Mouse (Mus musculus): ENCODE data around the gene Dmrtc2. TPM values are rescaled to one million over a fixed set of nuclear protein-coding genes. Genes with fewer than 3 reads are reported as not detected.
A peak's percentile ranks its signal among the peaks of the same experiment; 100 is the strongest.

The Dmrtc2 gene
- polyA plus RNA-seq, 1 experiment: not detected

- Histone ChIP-seq H3ac (ENCODE audit: control insufficient read depth, insufficient read length, low read depth) (peak overlapping the region; percentile 85), H3K36me3 (ENCODE audit: control insufficient read depth, insufficient read depth) (peaks cover 7% of the 10 kb centered on the region), H3K79me3 (ENCODE audit: low read depth) (peaks cover 12% of the 10 kb centered on the region), H3K27me3 (ENCODE audit: control insufficient read depth, insufficient read depth, insufficient read length) (no peaks in the 10 kb centered on the region), H3K79me2 (ENCODE audit: control insufficient read depth, insufficient read depth) (peaks cover 30% of the 10 kb centered on the region), H3K4me3 (ENCODE audit: insufficient read depth, poor library complexity, severe bottlenecking) (peak overlapping the region; percentile 60)
- TF ChIP-seq CEBPB (IDR thresholded peaks at IDR 0.05; ENCODE audit: low read depth) (peak; percentile 58), MAX (IDR thresholded peaks at IDR 0.05) (peak; percentile 80), FOSL1 (IDR thresholded peaks at IDR 0.05; ENCODE audit: insufficient read depth, low read length, poor library complexity, severe bottlenecking) (no peak), USF1 (IDR thresholded peaks at IDR 0.05; ENCODE audit: low read depth) (no peak), MYOG (IDR thresholded peaks at IDR 0.05; ENCODE audit: control insufficient read depth, extremely low read depth, insufficient read length) (no peak), CTCF (IDR thresholded peaks at IDR 0.05; ENCODE audit: control insufficient read depth, insufficient read depth, insufficient read length) (no peak), MYOD1 (IDR thresholded peaks at IDR 0.05; ENCODE audit: control insufficient read depth, insufficient read length, low read depth) (no peak)
Measured at GRCm38 (mm10) chr7:24904070-24904483, 34.2 kb downstream of the Dmrtc2 start.

GRCm38 (mm10) chr7:24904936-24905335, 35.1 kb downstream of the Dmrtc2 start:
- H3K4me3 ChIP-seq (ENCODE audit: insufficient read depth, poor library complexity, severe bottlenecking): peak overlapping the region; percentile 60
- H3ac ChIP-seq (ENCODE audit: control insufficient read depth, insufficient read length, low read depth): peak overlapping the region; percentile 34
- peaks cover 30% of the 10 kb centered on the region for H3K79me2 ChIP-seq (ENCODE audit: control insufficient read depth, insufficient read depth)
- peaks cover 7% of the 10 kb centered on the region for H3K36me3 ChIP-seq (ENCODE audit: control insufficient read depth, insufficient read depth)
- no peak for TF ChIP-seq MYOD1 (IDR thresholded peaks at IDR 0.05; ENCODE audit: control insufficient read depth, insufficient read length, low read depth)
- TF ChIP-seq CEBPB (IDR thresholded peaks at IDR 0.05; ENCODE audit: low read depth): no peak
- TF ChIP-seq FOSL1 (IDR thresholded peaks at IDR 0.05; ENCODE audit: insufficient read depth, low read length, poor library complexity, severe bottlenecking): no peak
- peak; percentile 3 for TF ChIP-seq CTCF (IDR thresholded peaks at IDR 0.05; ENCODE audit: control insufficient read depth, insufficient read depth, insufficient read length)
- H3K27me3 ChIP-seq (ENCODE audit: control insufficient read depth, insufficient read depth, insufficient read length): no peaks in the 10 kb centered on the region
- H3K79me3 ChIP-seq (ENCODE audit: low read depth): peaks cover 12% of the 10 kb centered on the region

- Histone ChIP-seq H3ac (ENCODE audit: control insufficient read depth, insufficient read length, low read depth) (no peak overlapping the region), H3K36me3 (ENCODE audit: control insufficient read depth, insufficient read depth) (peaks cover 7% of the 10 kb centered on the region), H3K79me3 (ENCODE audit: low read depth) (peaks cover 12% of the 10 kb centered on the region), H3K79me2 (ENCODE audit: control insufficient read depth, insufficient read depth) (peaks cover 30% of the 10 kb centered on the region), H3K4me3 (ENCODE audit: insufficient read depth, poor library complexity, severe bottlenecking) (no peak overlapping the region), H3K27me3 (ENCODE audit: control insufficient read depth, insufficient read depth, insufficient read length) (no peaks in the 10 kb centered on the region)
- TF ChIP-seq FOSL1 (IDR thresholded peaks at IDR 0.05; ENCODE audit: insufficient read depth, low read length, poor library complexity, severe bottlenecking): no peak
- TF ChIP-seq MAX (IDR thresholded peaks at IDR 0.05): no peak
Measured at GRCm38 (mm10) chr7:24906551-24906950, 36.7 kb downstream of the Dmrtc2 start.

GRCm38 (mm10) chr7:24907211-24907748, 37.4 kb downstream of the Dmrtc2 start:
- Histone ChIP-seq H3K27me3 (ENCODE audit: control insufficient read depth, insufficient read depth, insufficient read length) (no peaks in the 10 kb centered on the region), H3ac (ENCODE audit: control insufficient read depth, insufficient read length, low read depth) (no peak overlapping the region), H3K79me2 (ENCODE audit: control insufficient read depth, insufficient read depth) (peaks cover 30% of the 10 kb centered on the region), H3K4me3 (ENCODE audit: insufficient read depth, poor library complexity, severe bottlenecking) (no peak overlapping the region), H3K79me3 (ENCODE audit: low read depth) (peaks cover 12% of the 10 kb centered on the region), H3K36me3 (ENCODE audit: control insufficient read depth, insufficient read depth) (peaks cover 9% of the 10 kb centered on the region)
- TF ChIP-seq CEBPB (IDR thresholded peaks at IDR 0.05; ENCODE audit: low read depth) (no peak), FOSL1 (IDR thresholded peaks at IDR 0.05; ENCODE audit: insufficient read depth, low read length, poor library complexity, severe bottlenecking) (no peak), USF1 (IDR thresholded peaks at IDR 0.05; ENCODE audit: low read depth) (no peak), MAX (IDR thresholded peaks at IDR 0.05) (no peak), CTCF (IDR thresholded peaks at IDR 0.05; ENCODE audit: control insufficient read depth, insufficient read depth, insufficient read length) (no peak), MYOD1 (IDR thresholded peaks at IDR 0.05; ENCODE audit: control insufficient read depth, insufficient read length, low read depth) (no peak), MYOG (IDR thresholded peaks at IDR 0.05; ENCODE audit: control insufficient read depth, extremely low read depth, insufficient read length) (no peak)

GRCm38 (mm10) chr7:24912480-24912879, 42.6 kb downstream of the Dmrtc2 start:
- no peaks in the 10 kb centered on the region for H3K79me3 ChIP-seq (ENCODE audit: low read depth)
- H3ac ChIP-seq (ENCODE audit: control insufficient read depth, insufficient read length, low read depth): no peak overlapping the region
- no peaks in the 10 kb centered on the region for H3K27me3 ChIP-seq (ENCODE audit: control insufficient read depth, insufficient read depth, insufficient read length)
- H3K79me2 ChIP-seq (ENCODE audit: control insufficient read depth, insufficient read depth): no peaks in the 10 kb centered on the region
- peaks cover 15% of the 10 kb centered on the region for H3K36me3 ChIP-seq (ENCODE audit: control insufficient read depth, insufficient read depth)
- no peak overlapping the region for H3K4me3 ChIP-seq (ENCODE audit: insufficient read depth, poor library complexity, severe bottlenecking)
- TF ChIP-seq MAX (IDR thresholded peaks at IDR 0.05): no peak
- no peak for TF ChIP-seq USF1 (IDR thresholded peaks at IDR 0.05; ENCODE audit: low read depth)
- no peak for TF ChIP-seq CEBPB (IDR thresholded peaks at IDR 0.05; ENCODE audit: low read depth)
- TF ChIP-seq MYOG (IDR thresholded peaks at IDR 0.05; ENCODE audit: control insufficient read depth, extremely low read depth, insufficient read length): no peak
- no peak for TF ChIP-seq FOSL1 (IDR thresholded peaks at IDR 0.05; ENCODE audit: insufficient read depth, low read length, poor library complexity, severe bottlenecking)
- TF ChIP-seq MYOD1 (IDR thresholded peaks at IDR 0.05; ENCODE audit: control insufficient read depth, insufficient read length, low read depth): no peak
- no peak for TF ChIP-seq CTCF (IDR thresholded peaks at IDR 0.05; ENCODE audit: control insufficient read depth, insufficient read depth, insufficient read length)

GRCm38 (mm10) chr7:24918763-24919323, 49.0 kb downstream of the Dmrtc2 start:
- no peaks in the 10 kb centered on the region for H3K79me2 ChIP-seq (ENCODE audit: control insufficient read depth, insufficient read depth)
- no peak for TF ChIP-seq CTCF (IDR thresholded peaks at IDR 0.05; ENCODE audit: control insufficient read depth, insufficient read depth, insufficient read length)
- no peak for TF ChIP-seq MYOD1 (IDR thresholded peaks at IDR 0.05; ENCODE audit: control insufficient read depth, insufficient read length, low read depth)
- TF ChIP-seq MAX (IDR thresholded peaks at IDR 0.05): no peak
- no peak for TF ChIP-seq FOSL1 (IDR thresholded peaks at IDR 0.05; ENCODE audit: insufficient read depth, low read length, poor library complexity, severe bottlenecking)
- no peak for TF ChIP-seq CEBPB (IDR thresholded peaks at IDR 0.05; ENCODE audit: low read depth)
- no peak for TF ChIP-seq MYOG (IDR thresholded peaks at IDR 0.05; ENCODE audit: control insufficient read depth, extremely low read depth, insufficient read length)
- no peak for TF ChIP-seq USF1 (IDR thresholded peaks at IDR 0.05; ENCODE audit: low read depth)
- no peak overlapping the region for H3K4me3 ChIP-seq (ENCODE audit: insufficient read depth, poor library complexity, severe bottlenecking)
- H3K79me3 ChIP-seq (ENCODE audit: low read depth): no peaks in the 10 kb centered on the region
- peaks cover 20% of the 10 kb centered on the region for H3K36me3 ChIP-seq (ENCODE audit: control insufficient read depth, insufficient read depth)
- H3K27me3 ChIP-seq (ENCODE audit: control insufficient read depth, insufficient read depth, insufficient read length): no peaks in the 10 kb centered on the region
- H3ac ChIP-seq (ENCODE audit: control insufficient read depth, insufficient read length, low read depth): no peak overlapping the region

Data from C2C12 (cell line).